Mouse (Mus musculus) embryo, embryonic 11.5 days (tissue): ENCODE measurements around the gene Lrig1.

Experiments used
- DNase-seq: peaks from one replicate; pipeline ENCODE4 v3.0.0-alpha.2; 2012; ENCODE audit warnings: low read depth, low spot score

The Lrig1 gene

GRCm38 (mm10) chr6:94648496-94648895, 51.5 kb downstream of the Lrig1 start:
- DNase-seq = no peak

- peak; percentile 43 for DNase-seq
Measured at GRCm38 (mm10) chr6:94647574-94648430, 52.2 kb downstream of the Lrig1 start.

GRCm38 (mm10) chr6:94646902-94647301, 53.1 kb downstream of the Lrig1 start:
- no peak for DNase-seq

GRCm38 (mm10) chr6:94646274-94646863, 53.6 kb downstream of the Lrig1 start:
- no peak for DNase-seq

GRCm38 (mm10) chr6:94645723-94646122, 54.2 kb downstream of the Lrig1 start:
- DNase-seq = no peak

GRCm38 (mm10) chr6:94644641-94645040, 55.3 kb downstream of the Lrig1 start:
- no peak for DNase-seq

- DNase-seq = no peak
Measured at GRCm38 (mm10) chr6:94643989-94644388, 56.0 kb downstream of the Lrig1 start.

- DNase-seq = no peak
Measured at GRCm38 (mm10) chr6:94642048-94642447, 57.9 kb downstream of the Lrig1 start.

GRCm38 (mm10) chr6:94640297-94640696, 59.7 kb downstream of the Lrig1 start:
- DNase-seq = peak; percentile 34

- no peak for DNase-seq
Measured at GRCm38 (mm10) chr6:94637024-94637434, 62.9 kb downstream of the Lrig1 start.

- no peak for DNase-seq
Measured at GRCm38 (mm10) chr6:94635343-94635742, 64.6 kb downstream of the Lrig1 start.

- DNase-seq = no peak
Measured at GRCm38 (mm10) chr6:94634710-94635109, 65.2 kb downstream of the Lrig1 start.

- no peak for DNase-seq
Measured at GRCm38 (mm10) chr6:94634274-94634673, 65.7 kb downstream of the Lrig1 start.

- no peak for DNase-seq
Measured at GRCm38 (mm10) chr6:94631779-94632082, 68.2 kb downstream of the Lrig1 start.

GRCm38 (mm10) chr6:94631051-94631778, 68.7 kb downstream of the Lrig1 start:
- DNase-seq = no peak

GRCm38 (mm10) chr6:94628787-94629186, 71.2 kb downstream of the Lrig1 start:
- DNase-seq = no peak

- DNase-seq = peak; percentile 32
Measured at GRCm38 (mm10) chr6:94627714-94628595, 72.0 kb downstream of the Lrig1 start.

- DNase-seq = no peak
Measured at GRCm38 (mm10) chr6:94626807-94627206, 73.2 kb downstream of the Lrig1 start.

- no peak for DNase-seq
Measured at GRCm38 (mm10) chr6:94625896-94626295, 74.1 kb downstream of the Lrig1 start.

GRCm38 (mm10) chr6:94624543-94624942, 75.4 kb downstream of the Lrig1 start:
- DNase-seq = no peak

GRCm38 (mm10) chr6:94622983-94623382, 77.0 kb downstream of the Lrig1 start:
- peak; percentile 40 for DNase-seq
